Mouse (Mus musculus) myocyte (in vitro differentiated cells): ENCODE data around the gene Islr2. TPM values are rescaled to one million over a fixed set of nuclear protein-coding genes. Genes with fewer than 3 reads are reported as not detected.

Experiments used
- H3K27me3 ChIP-seq: one replicate; pipeline ENCODE4 v1.6.1; 2011; ENCODE audit not compliant: control insufficient read depth, insufficient read depth, insufficient read length
- H3K36me3 ChIP-seq: one replicate; pipeline ENCODE4 v1.6.1; 2011; ENCODE audit not compliant: control insufficient read depth, insufficient read depth
- H3K4me2 ChIP-seq: one replicate; pipeline ENCODE4 v1.6.1; 2011; ENCODE audit warnings: low read depth, control low read depth
- H3K4me3 ChIP-seq: one replicate; pipeline ENCODE4 v1.5.1; 2011; ENCODE audit warnings: mild to moderate bottlenecking, control low read depth, moderate library complexity
- H3K79me2 ChIP-seq: one replicate; pipeline ENCODE4 v1.6.1; 2011; ENCODE audit not compliant: control insufficient read depth, insufficient read depth
- H3ac ChIP-seq: one replicate; pipeline ENCODE4 v1.6.1; 2011; ENCODE audit not compliant: control insufficient read depth, insufficient read length
- CEBPB ChIP-seq: IDR thresholded peaks from 2 replicates; pipeline ENCODE4 v1.6.1; 2011; ENCODE audit warnings: mild to moderate bottlenecking, moderate library complexity; ENCODE audit not compliant: poor library complexity, insufficient read depth, severe bottlenecking
- E2F4 ChIP-seq: IDR thresholded peaks from one replicate; pipeline ENCODE4 v1.6.1; 2011; ENCODE audit warnings: mild to moderate bottlenecking, control low read depth, moderate library complexity; ENCODE audit not compliant: insufficient read depth
- MAX ChIP-seq: IDR thresholded peaks from one replicate; pipeline ENCODE4 v1.6.1; 2011; ENCODE audit warnings: low read depth, mild to moderate bottlenecking, control low read depth
- MYOD1 ChIP-seq, 3 experiments: IDR thresholded peaks; one replicate each; pipeline ENCODE4 v1.6.1; 2011; ENCODE audit warnings: control low read depth in 2 of 3, low read depth in 2 of 3, mild to moderate bottlenecking in 2 of 3, moderate library complexity in 1 of 3; ENCODE audit not compliant: insufficient read length in 2 of 3, control insufficient read depth in 1 of 3
- MYOG ChIP-seq, 3 experiments: IDR thresholded peaks; one replicate each; pipeline ENCODE4 v1.6.1; 2011; ENCODE audit warnings: control low read depth in 2 of 3, low read depth in 2 of 3, mild to moderate bottlenecking in 2 of 3; ENCODE audit not compliant: insufficient read length in 2 of 3, control insufficient read depth in 1 of 3, insufficient read depth in 1 of 3
- POLR2A ChIP-seq: IDR thresholded peaks from one replicate; pipeline ENCODE4 v1.6.1; 2011; ENCODE audit warnings: low read depth, mild to moderate bottlenecking, control low read depth, moderate library complexity; ENCODE audit not compliant: insufficient read length
- POLR2AphosphoS2 ChIP-seq: IDR thresholded peaks from one replicate; pipeline ENCODE4 v1.6.1; 2011; ENCODE audit warnings: low read depth, control low read depth; ENCODE audit not compliant: insufficient read length
- REST ChIP-seq: IDR thresholded peaks from one replicate; pipeline ENCODE4 v1.6.1; 2011; ENCODE audit warnings: mild to moderate bottlenecking, control low read depth, moderate library complexity; ENCODE audit not compliant: insufficient read depth, insufficient read length
- SRF ChIP-seq: IDR thresholded peaks from one replicate; pipeline ENCODE4 v1.6.1; 2011; ENCODE audit warnings: low read depth; ENCODE audit not compliant: control insufficient read depth, insufficient read length
- TCF12 ChIP-seq: IDR thresholded peaks from one replicate; pipeline ENCODE4 v1.6.1; 2011; ENCODE audit warnings: mild to moderate bottlenecking, control low read depth; ENCODE audit not compliant: poor library complexity, insufficient read depth, severe bottlenecking
- TCF3 ChIP-seq: IDR thresholded peaks from one replicate; pipeline ENCODE4 v1.6.1; 2011; ENCODE audit warnings: low read depth, control low read depth; ENCODE audit not compliant: insufficient read length
- USF1 ChIP-seq: IDR thresholded peaks from one replicate; pipeline ENCODE4 v1.6.1; 2011; ENCODE audit warnings: low read depth, mild to moderate bottlenecking, control low read depth, moderate library complexity
- polyA plus RNA-seq: library from polyadenylated mRNA; unstranded; fragments of >200 nt; fragmentation: generic; extraction: Trizol; gene quantifications from one replicate; pipeline ENCODE4 v1.2.1, GENCODE M21; 2012; ENCODE audit warnings: missing spikeins

The Islr2 gene
- polyA plus RNA-seq, 1 experiment: 0.32 TPM

GRCm38 (mm10) chr9:58177165-58177564 lies 27.0 kb downstream of the Islr2 start:
- Histone ChIP-seq H3K27me3 (no peaks in the 10 kb centered on the region), H3ac (no peak overlapping the region), H3K4me2 (no peak overlapping the region), H3K4me3 (no peak overlapping the region), H3K79me2 (no peaks in the 10 kb centered on the region), H3K36me3 (no peaks in the 10 kb centered on the region)
- TF ChIP-seq REST: no peak
- no peak for TF ChIP-seq CEBPB
- TF ChIP-seq POLR2A: no peak
- no peak for TF ChIP-seq MAX
- no peak for TF ChIP-seq SRF

GRCm38 (mm10) chr9:58175745-58176487 lies 28.2 kb downstream of the Islr2 start:
- H3K27me3 ChIP-seq: no peaks in the 10 kb centered on the region
- H3ac ChIP-seq: no peak overlapping the region
- TF ChIP-seq POLR2A (no peak), USF1 (no peak), MYOG (IDR thresholded peaks at IDR 0.05; ENCODE audit: control insufficient read depth in 1 of 3, insufficient read depth in 1 of 3, insufficient read length in 2 of 3, low read depth in 2 of 3) (peak in 1 of 3 experiments; percentile 5), POLR2AphosphoS2 (no peak), CEBPB (no peak), SRF (no peak), E2F4 (no peak), TCF12 (no peak), REST (no peak), TCF3 (no peak), MAX (no peak), MYOD1 (IDR thresholded peaks at IDR 0.05; ENCODE audit: control insufficient read depth in 1 of 3, insufficient read length in 2 of 3, low read depth in 2 of 3) (peak; percentile 7 to 51 (median 49))
- no peak overlapping the region for H3K4me3 ChIP-seq
- peak overlapping the region; percentile 63 for H3K4me2 ChIP-seq
- H3K36me3 ChIP-seq: no peaks in the 10 kb centered on the region
- no peaks in the 10 kb centered on the region for H3K79me2 ChIP-seq

- no peak overlapping the region for H3K4me3 ChIP-seq
- H3K79me2 ChIP-seq: no peaks in the 10 kb centered on the region
- H3K4me2 ChIP-seq: peak overlapping the region; percentile 63
- no peak overlapping the region for H3ac ChIP-seq
- no peaks in the 10 kb centered on the region for H3K36me3 ChIP-seq
- TF ChIP-seq CEBPB (peak; percentile 56; the same call in 1 of the 2 replicates), TCF3 (peak; percentile 21), POLR2A (peak; percentile 31), E2F4 (no peak), SRF (no peak), MYOD1 (IDR thresholded peaks at IDR 0.05; ENCODE audit: control insufficient read depth in 1 of 3, insufficient read length in 2 of 3, low read depth in 2 of 3) (peak; percentile 11 to 88 (median 84)), USF1 (peak; percentile 89), MYOG (IDR thresholded peaks at IDR 0.05; ENCODE audit: control insufficient read depth in 1 of 3, insufficient read depth in 1 of 3, insufficient read length in 2 of 3, low read depth in 2 of 3) (peak in 2 of 3 experiments; percentile 11 to 64)
- H3K27me3 ChIP-seq: no peaks in the 10 kb centered on the region
Measured at GRCm38 (mm10) chr9:58174818-58175251, 29.3 kb downstream of the Islr2 start.

DNA sequence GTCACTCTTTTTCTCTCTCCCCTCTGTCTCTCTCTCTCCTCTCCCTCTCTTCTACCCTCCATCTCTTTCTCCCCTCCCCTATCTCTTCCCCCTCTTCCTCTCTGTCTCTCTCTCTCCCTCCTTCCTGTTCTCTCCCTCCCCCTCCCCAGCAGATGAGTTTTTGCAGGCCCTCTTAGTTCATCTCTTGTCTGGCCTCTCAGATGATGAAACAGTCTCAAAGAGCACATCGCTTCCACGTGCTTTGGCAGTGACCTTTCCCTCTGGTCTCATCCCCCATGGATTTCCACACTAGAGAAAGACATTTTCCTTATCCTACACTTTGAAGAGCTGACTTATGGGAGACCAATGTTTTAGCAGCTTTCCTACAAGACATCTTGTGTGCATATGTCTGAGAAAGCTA lies 31.3 kb downstream of the Islr2 start:
- Histone ChIP-seq H3K27me3 (no peaks in the 10 kb centered on the region), H3K4me2 (no peak overlapping the region), H3K4me3 (no peak overlapping the region), H3K79me2 (no peaks in the 10 kb centered on the region), H3K36me3 (no peaks in the 10 kb centered on the region), H3ac (no peak overlapping the region)
- TF ChIP-seq USF1 (no peak), TCF3 (no peak), POLR2AphosphoS2 (no peak), POLR2A (no peak), MAX (no peak), TCF12 (no peak), MYOD1 (IDR thresholded peaks at IDR 0.05; ENCODE audit: control insufficient read depth in 1 of 3, insufficient read length in 2 of 3, low read depth in 2 of 3) (no peak), REST (no peak), E2F4 (no peak), SRF (no peak), MYOG (IDR thresholded peaks at IDR 0.05; ENCODE audit: control insufficient read depth in 1 of 3, insufficient read depth in 1 of 3, insufficient read length in 2 of 3, low read depth in 2 of 3) (no peak), CEBPB (no peak)

GRCm38 (mm10) chr9:58169426-58169825 lies 34.7 kb downstream of the Islr2 start:
- H3ac ChIP-seq: no peak overlapping the region
- H3K4me3 ChIP-seq: no peak overlapping the region
- no peaks in the 10 kb centered on the region for H3K27me3 ChIP-seq
- peak overlapping the region; percentile 74 for H3K4me2 ChIP-seq
- no peaks in the 10 kb centered on the region for H3K36me3 ChIP-seq
- no peak for TF ChIP-seq MYOD1 (IDR thresholded peaks at IDR 0.05; ENCODE audit: control insufficient read depth in 1 of 3, insufficient read length in 2 of 3, low read depth in 2 of 3)
- no peak for TF ChIP-seq MAX
- no peak for TF ChIP-seq E2F4
- TF ChIP-seq POLR2A: no peak
- no peak for TF ChIP-seq POLR2AphosphoS2
- no peak for TF ChIP-seq CEBPB
- no peak for TF ChIP-seq TCF3
- no peak for TF ChIP-seq USF1
- no peak for TF ChIP-seq SRF
- no peak for TF ChIP-seq TCF12
- H3K79me2 ChIP-seq: no peaks in the 10 kb centered on the region
